Mouse (Mus musculus): ENCODE measurements around the gene Gpx4.

Gpx4 gene

GRCm38 (mm10) chr10:80047041-80047565 is at the start of gene Gpx4:
Gpx4 (plus strand) TSS chr10:80047166.
- DNase-seq = no peak

- DNase-seq = peak; percentile 89 to 91
Measured at GRCm38 (mm10) chr10:79997819-79998218, 49.1 kb upstream of the Gpx4 start.

GRCm38 (mm10) chr10:80001945-80002344 is 45.0 kb upstream of the Gpx4 start:
- DNase-seq = no peak

- no peak for DNase-seq
Measured at GRCm38 (mm10) chr10:80002829-80003228, 44.1 kb upstream of the Gpx4 start.

GRCm38 (mm10) chr10:80003374-80004232 is 43.4 kb upstream of the Gpx4 start:
- no peak for DNase-seq

- DNase-seq = no peak
Measured at GRCm38 (mm10) chr10:80004233-80004705, 42.7 kb upstream of the Gpx4 start.

- no peak for DNase-seq
Measured at GRCm38 (mm10) chr10:80011740-80012139, 35.2 kb upstream of the Gpx4 start.

- no peak for DNase-seq
Measured at GRCm38 (mm10) chr10:80013609-80014008, 33.4 kb upstream of the Gpx4 start.

- DNase-seq = no peak
Measured at GRCm38 (mm10) chr10:80014484-80015290, 32.3 kb upstream of the Gpx4 start.

GRCm38 (mm10) chr10:80015583-80015982 is 31.4 kb upstream of the Gpx4 start:
- no peak for DNase-seq

GRCm38 (mm10) chr10:80016511-80016910 is 30.5 kb upstream of the Gpx4 start, which contains the start of gene Arhgap45:
Arhgap45 (plus strand) TSS chr10:80016653.
- no peak for DNase-seq

- no peak for DNase-seq
Measured at GRCm38 (mm10) chr10:80016931-80017330, 30.0 kb upstream of the Gpx4 start.

- no peak for DNase-seq
Measured at GRCm38 (mm10) chr10:80017361-80017760, 29.6 kb upstream of the Gpx4 start.

- no peak for DNase-seq
Measured at GRCm38 (mm10) chr10:80017771-80018170, 29.2 kb upstream of the Gpx4 start.

- DNase-seq = no peak
Measured at GRCm38 (mm10) chr10:80018739-80019297, 28.1 kb upstream of the Gpx4 start.

GRCm38 (mm10) chr10:80019471-80020131 is 27.4 kb upstream of the Gpx4 start:
- DNase-seq = no peak

- DNase-seq = no peak
Measured at GRCm38 (mm10) chr10:80020191-80020590, 26.8 kb upstream of the Gpx4 start.

GRCm38 (mm10) chr10:80020603-80021319 is 26.2 kb upstream of the Gpx4 start:
- DNase-seq = no peak

- DNase-seq = no peak
Measured at GRCm38 (mm10) chr10:80021320-80021641, 25.7 kb upstream of the Gpx4 start.

- DNase-seq = no peak
Measured at GRCm38 (mm10) chr10:80022164-80022563, 24.8 kb upstream of the Gpx4 start.

GRCm38 (mm10) chr10:80022806-80023205 is 24.2 kb upstream of the Gpx4 start:
- no peak for DNase-seq

GRCm38 (mm10) chr10:80023758-80024157 is 23.2 kb upstream of the Gpx4 start:
- DNase-seq = no peak

Measured in cerebellum, postnatal 10 days (tissue).